Mouse (Mus musculus) neural tube, embryonic 13.5 days (tissue): ENCODE measurements around the gene Sdk1. TPM values are rescaled to one million over a fixed set of nuclear protein-coding genes. Genes with fewer than 3 reads are reported as not detected.

ENCODE experiments used
- ATAC-seq: fragments of 200-750 bp; cut with Nextera tagmentation; 2 replicates; pipeline ENCODE4 v1.8.0; 2017; ENCODE audit warnings: low read depth, mild to moderate bottlenecking, moderate TSS enrichment, moderate library complexity
- H3K27ac ChIP-seq: fragments of 300-500 bp; sonication (generic); replicated peaks from 2 replicates; pipeline ENCODE4 v1.5.1; 2015; ENCODE audit warnings: moderate library complexity, mild to moderate bottlenecking, inconsistent platforms
- H3K27me3 ChIP-seq: fragments of 300-500 bp; sonication (generic); 2 replicates; pipeline ENCODE4 v1.6.1; 2015; ENCODE audit warnings: mild to moderate bottlenecking, inconsistent platforms
- H3K36me3 ChIP-seq: fragments of 300-500 bp; sonication (generic); 2 replicates; pipeline ENCODE4 v1.6.1; 2015; ENCODE audit warnings: mild to moderate bottlenecking, inconsistent platforms
- H3K4me1 ChIP-seq: fragments of 300-500 bp; sonication (generic); replicated peaks from 2 replicates; pipeline ENCODE4 v1.6.1; 2015; ENCODE audit warnings: inconsistent platforms
- H3K4me2 ChIP-seq: fragments of 300-500 bp; sonication (generic); 2 replicates; pipeline ENCODE4 v1.6.1; 2015; ENCODE audit warnings: inconsistent platforms, mild to moderate bottlenecking, moderate library complexity
- H3K4me3 ChIP-seq: fragments of 300-500 bp; sonication (generic); 2 replicates; pipeline ENCODE4 v1.5.1; 2015; ENCODE audit warnings: mild to moderate bottlenecking, inconsistent platforms
- H3K9ac ChIP-seq: fragments of 300-500 bp; sonication (generic); 2 replicates; pipeline ENCODE4 v1.6.1; 2015; ENCODE audit warnings: moderate library complexity, mild to moderate bottlenecking, inconsistent platforms
- H3K9me3 ChIP-seq: fragments of 300-500 bp; sonication (generic); 2 replicates; pipeline ENCODE4 v1.6.1; 2016; ENCODE audit warnings: inconsistent platforms
- WGBS: fragments of 180-500 bp; shearing (Covaris S2); methylation state at CpG from one replicate; pipeline ENCODE4 v1.1.7; 2015; 5-methylcytosine and 5-hydroxymethylcytosine counted together
- polyA plus RNA-seq: library from polyadenylated mRNA; unstranded; fragments of >200 nt; fragmentation: Nextera tagmentation; extraction: Ambion mirVana; gene quantifications from 2 replicates; pipeline ENCODE4 v1.2.1, GENCODE M21; 2015

Sdk1 gene
- polyA plus RNA-seq, 1 experiment from 2014 or later = 4.3 TPM

DNA sequence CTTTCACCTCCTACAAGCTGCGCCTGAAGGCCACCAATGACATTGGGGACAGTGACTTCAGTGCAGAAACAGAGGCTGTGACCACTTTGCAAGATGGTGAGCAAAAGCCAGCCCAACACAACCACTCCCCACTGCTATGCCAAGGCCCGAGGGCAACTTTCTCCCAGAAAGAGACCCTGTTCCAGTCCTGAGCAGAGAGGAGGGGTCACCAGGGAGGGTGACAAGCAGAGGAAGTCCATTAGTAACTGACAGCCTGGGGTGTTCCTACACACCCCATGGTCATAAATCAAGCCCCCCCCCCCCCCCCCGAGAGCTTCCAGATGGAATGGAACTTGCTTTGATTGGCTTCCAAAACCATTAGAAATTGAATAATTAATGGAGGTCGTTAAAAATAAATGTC lies 886.5 kb downstream of the Sdk1 start:
- peaks cover 11% of the 10 kb centered on the region for H3K4me1 ChIP-seq
- peak; percentile 40; the same call in 1 of the 2 replicates for ATAC-seq
- H3K4me2 ChIP-seq = no peak overlapping the region
- WGBS = 38% methylated on average over 4 of the region's 4 CpGs
- H3K9ac ChIP-seq = no peak overlapping the region
- peaks cover 4% of the 10 kb centered on the region; the same call in 1 of the 2 replicates for H3K36me3 ChIP-seq
- no peaks in the 10 kb centered on the region for H3K27me3 ChIP-seq
- peaks cover 7% of the 10 kb centered on the region; the same call in 1 of the 2 replicates for H3K9me3 ChIP-seq
- H3K27ac ChIP-seq = peak overlapping the region; percentile 65; the same call in 1 of the 2 replicates
- H3K4me3 ChIP-seq = no peak overlapping the region

DNA sequence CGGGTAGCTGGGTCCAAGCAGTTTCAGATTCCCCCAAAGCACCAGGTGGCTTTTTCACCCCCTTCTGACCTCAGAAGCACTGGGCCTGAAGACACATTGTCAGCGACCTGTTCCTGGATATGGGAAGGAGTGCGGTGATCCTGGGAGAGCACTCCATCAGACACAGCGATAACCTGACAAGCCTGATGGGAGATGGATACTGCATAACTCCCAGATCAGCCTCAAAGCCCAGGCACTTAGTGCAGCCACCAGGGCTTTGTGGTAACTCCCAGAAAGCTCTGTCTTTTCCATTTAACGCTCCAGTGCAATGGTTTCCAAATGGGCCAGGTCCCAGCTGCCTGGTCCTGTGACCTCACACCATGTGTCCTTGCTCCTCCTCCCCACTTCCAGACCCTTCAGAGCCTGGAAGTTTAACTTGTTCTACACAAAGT lies 886.9 kb downstream of the Sdk1 start:
- ATAC-seq = peak; percentile 75
- peak overlapping the region; percentile 23; the same call in 1 of the 2 replicates for H3K27ac ChIP-seq
- no peak overlapping the region for H3K9ac ChIP-seq
- no peak overlapping the region for H3K4me3 ChIP-seq
- no peaks in the 10 kb centered on the region for H3K27me3 ChIP-seq
- no peak overlapping the region for H3K4me2 ChIP-seq
- H3K9me3 ChIP-seq = peaks cover 7% of the 10 kb centered on the region; the same call in 1 of the 2 replicates
- H3K36me3 ChIP-seq = peaks cover 4% of the 10 kb centered on the region; the same call in 1 of the 2 replicates
- WGBS = 20% methylated on average over 5 of the region's 5 CpGs
- H3K4me1 ChIP-seq = peaks cover 11% of the 10 kb centered on the region

DNA sequence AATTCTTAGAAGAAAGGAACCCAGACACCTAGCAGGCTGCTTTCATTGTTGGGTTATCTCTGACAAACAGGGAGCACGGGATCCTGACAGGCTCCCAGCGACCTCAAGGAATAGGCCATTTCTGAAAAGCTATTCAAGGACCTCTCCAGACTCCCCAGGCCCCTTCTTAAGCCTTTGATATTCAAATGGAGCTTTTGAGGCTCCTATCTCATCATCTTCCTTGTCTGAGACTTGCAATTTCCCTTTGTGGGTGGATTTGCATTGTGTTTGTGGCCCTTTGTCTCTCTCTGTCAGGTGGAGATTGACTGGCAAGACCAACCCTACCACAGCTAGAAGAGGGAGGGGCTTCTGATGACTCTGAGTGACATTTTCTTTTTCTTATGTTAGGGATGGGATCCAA lies 888.7 kb downstream of the Sdk1 start:
- Histone ChIP-seq H3K9me3 (no peaks in the 10 kb centered on the region), H3K36me3 (peaks cover 4% of the 10 kb centered on the region; the same call in 1 of the 2 replicates), H3K27ac (no peak overlapping the region), H3K4me1 (peaks cover 22% of the 10 kb centered on the region), H3K4me3 (no peak overlapping the region), H3K4me2 (no peak overlapping the region), H3K27me3 (no peaks in the 10 kb centered on the region), H3K9ac (no peak overlapping the region)
- 3% methylated on average over 2 of the region's 2 CpGs for WGBS
- no peak for ATAC-seq

DNA sequence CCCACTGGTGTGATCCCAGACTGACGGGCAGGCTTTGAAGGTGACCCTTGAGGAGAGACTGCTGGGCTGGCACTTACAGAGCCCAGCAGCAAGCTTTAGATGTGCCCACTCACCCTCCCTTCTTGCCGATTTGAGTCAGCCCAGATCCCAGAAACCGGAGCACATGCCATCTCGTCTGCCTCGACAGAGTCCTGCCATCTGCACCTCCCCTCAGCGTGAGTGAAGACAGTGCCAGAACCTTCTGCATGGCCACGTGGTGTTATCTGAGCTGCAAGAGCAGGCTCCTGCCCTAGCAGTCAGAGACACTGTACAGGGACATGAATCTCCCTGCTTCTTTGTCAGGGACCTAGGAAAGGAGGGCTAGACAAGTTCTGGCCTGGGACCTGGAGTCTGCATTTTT lies 898.7 kb downstream of the Sdk1 start:
- peaks cover 6% of the 10 kb centered on the region for H3K4me1 ChIP-seq
- no peak overlapping the region for H3K9ac ChIP-seq
- no peak overlapping the region for H3K4me2 ChIP-seq
- H3K27ac ChIP-seq = no peak overlapping the region
- no peaks in the 10 kb centered on the region; the same call in 1 of the 2 replicates for H3K27me3 ChIP-seq
- no peaks in the 10 kb centered on the region for H3K9me3 ChIP-seq
- no peak overlapping the region for H3K4me3 ChIP-seq
- no peaks in the 10 kb centered on the region for H3K36me3 ChIP-seq
- ATAC-seq = no peak
- 81% methylated on average over 7 of the region's 7 CpGs for WGBS

DNA sequence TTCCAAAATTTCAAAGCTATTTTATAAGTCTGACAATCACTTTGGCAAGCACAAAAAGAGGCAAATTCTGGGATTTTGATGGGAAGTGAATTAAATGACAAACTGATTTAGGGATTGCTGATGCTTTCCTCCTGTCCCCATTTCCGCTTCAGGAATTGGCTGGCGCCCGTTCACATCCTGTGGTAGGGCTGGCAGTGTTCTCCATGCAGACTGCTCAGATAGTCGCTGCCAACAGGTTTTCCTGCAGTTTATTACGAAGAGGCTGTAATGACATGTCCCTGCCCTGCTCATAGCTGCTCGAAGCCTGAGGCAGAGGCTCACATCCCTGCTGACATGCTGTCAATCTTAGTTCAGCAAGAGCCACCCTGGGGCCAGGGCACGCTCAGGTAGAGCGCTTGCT lies 908.3 kb downstream of the Sdk1 start:
- Histone ChIP-seq H3K4me2 (no peak overlapping the region), H3K9me3 (peaks cover 4% of the 10 kb centered on the region; the same call in 1 of the 2 replicates), H3K4me3 (no peak overlapping the region), H3K9ac (no peak overlapping the region), H3K27me3 (peaks cover 4% of the 10 kb centered on the region; the same call in 1 of the 2 replicates), H3K27ac (no peak overlapping the region), H3K36me3 (peaks cover 14% of the 10 kb centered on the region), H3K4me1 (no peaks in the 10 kb centered on the region)
- 85% methylated on average over 8 of the region's 8 CpGs for WGBS
- ATAC-seq = no peak

DNA sequence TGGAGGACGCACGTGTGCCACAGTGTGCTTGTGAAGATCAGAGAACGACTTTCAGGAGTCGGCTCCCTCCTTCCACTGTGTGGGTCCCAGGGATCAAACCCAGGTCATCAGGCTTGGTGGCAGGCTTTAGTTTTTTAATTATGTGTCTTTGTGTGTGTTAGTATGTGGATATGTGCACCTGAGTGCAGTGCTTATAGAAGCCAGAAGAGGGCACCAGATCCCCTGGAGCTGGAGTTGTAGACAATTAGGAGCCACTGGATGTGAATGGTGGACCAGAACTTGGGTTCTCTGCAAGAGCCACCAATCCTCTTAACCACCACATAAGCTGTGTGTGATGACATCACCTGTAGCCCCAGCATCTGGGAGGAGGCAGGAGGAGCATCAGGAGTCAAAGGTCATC lies 909.5 kb downstream of the Sdk1 start:
- H3K36me3 ChIP-seq = peaks cover 14% of the 10 kb centered on the region
- over 99% methylated on average over 4 of the region's 4 CpGs for WGBS
- no peaks in the 10 kb centered on the region for H3K4me1 ChIP-seq
- no peak overlapping the region for H3K4me3 ChIP-seq
- no peak overlapping the region for H3K9ac ChIP-seq
- H3K27me3 ChIP-seq = peaks cover 7% of the 10 kb centered on the region; the same call in 1 of the 2 replicates
- peaks cover 4% of the 10 kb centered on the region; the same call in 1 of the 2 replicates for H3K9me3 ChIP-seq
- no peak overlapping the region for H3K4me2 ChIP-seq
- no peak for ATAC-seq
- no peak overlapping the region for H3K27ac ChIP-seq

DNA sequence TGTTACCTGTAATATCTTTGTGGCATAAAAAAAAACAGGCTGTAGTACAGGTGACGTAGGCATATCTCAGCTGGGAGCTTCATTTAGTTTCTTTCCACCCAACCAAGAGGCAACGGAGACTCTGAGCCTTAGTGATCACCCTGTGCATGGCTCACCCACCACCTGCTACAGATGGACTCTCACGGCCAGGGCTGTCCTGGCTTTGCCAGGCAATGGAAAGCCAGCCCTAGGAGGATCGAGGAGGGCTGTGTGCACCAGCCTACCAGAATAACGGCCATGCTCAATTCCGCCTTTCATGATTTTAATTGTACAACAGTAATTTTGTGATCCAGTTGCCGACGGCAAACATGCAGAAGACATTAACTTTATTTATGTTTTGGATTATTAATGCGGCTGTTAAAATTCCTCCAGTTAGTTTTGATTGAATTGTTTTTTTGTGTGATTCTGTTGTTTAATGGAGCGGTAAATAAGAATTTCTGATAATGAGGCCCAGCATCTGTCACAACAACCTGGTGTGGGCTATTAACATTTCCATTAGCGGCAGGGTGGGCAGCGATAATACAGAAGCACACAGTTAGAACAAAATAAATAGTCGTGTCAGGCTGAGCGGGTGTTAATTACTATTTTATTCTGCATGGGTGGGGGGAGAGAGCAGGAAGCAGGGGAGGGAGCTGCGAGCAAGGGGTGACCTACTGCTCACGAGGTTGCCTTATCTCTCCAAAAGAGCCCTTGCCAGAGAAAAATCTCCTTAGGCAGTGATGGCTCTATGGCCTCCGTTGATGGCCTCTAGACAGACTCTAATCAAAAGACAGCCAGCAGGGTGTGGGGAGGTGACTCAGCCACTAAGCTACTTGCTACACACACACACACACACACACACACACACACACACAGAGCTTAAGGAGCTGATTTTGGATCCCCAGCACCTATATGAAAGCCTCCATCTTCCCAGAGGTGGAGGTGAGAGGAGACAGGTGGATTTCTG lies 915.9 kb downstream of the Sdk1 start:
- peak; percentile 87 for ATAC-seq

DNA sequence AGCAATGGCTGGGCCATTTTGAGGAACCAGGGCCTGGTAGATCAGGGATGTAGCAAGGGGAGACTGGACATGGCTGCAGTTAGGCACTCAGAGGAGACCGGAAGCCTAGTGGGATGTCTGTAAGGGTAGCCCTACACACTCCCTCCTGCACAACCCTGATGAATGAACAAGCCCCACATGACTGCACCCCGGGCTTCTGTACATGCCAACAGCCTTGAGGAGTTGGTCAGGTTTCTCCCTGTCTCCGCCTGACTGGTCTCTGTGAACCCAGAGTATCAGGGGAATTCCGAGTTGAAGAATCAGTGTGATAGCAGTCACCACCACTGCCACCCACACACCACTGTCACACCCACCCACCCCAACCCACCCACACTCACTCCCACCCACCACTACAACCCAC lies 922.2 kb downstream of the Sdk1 start:
- H3K9ac ChIP-seq = no peak overlapping the region
- H3K9me3 ChIP-seq = no peaks in the 10 kb centered on the region
- no peaks in the 10 kb centered on the region for H3K36me3 ChIP-seq
- H3K4me1 ChIP-seq = no peaks in the 10 kb centered on the region
- 79% methylated on average over 4 of the region's 4 CpGs for WGBS
- H3K4me2 ChIP-seq = no peak overlapping the region
- peaks cover 9% of the 10 kb centered on the region; the same call in 1 of the 2 replicates for H3K27me3 ChIP-seq
- ATAC-seq = no peak
- no peak overlapping the region for H3K27ac ChIP-seq
- H3K4me3 ChIP-seq = no peak overlapping the region

More for the DNA sequence above, 915.9 kb downstream of the Sdk1 start:
- Histone ChIP-seq H3K4me2 (no peak overlapping the region), H3K4me1 (peaks cover 10% of the 10 kb centered on the region; the same call in 1 of the 2 replicates), H3K4me3 (no peak overlapping the region), H3K27ac (peak overlapping the region; percentile 61; the same call in 1 of the 2 replicates), H3K9ac (no peak overlapping the region), H3K36me3 (no peaks in the 10 kb centered on the region), H3K9me3 (no peaks in the 10 kb centered on the region), H3K27me3 (peaks cover 18% of the 10 kb centered on the region)
- WGBS = 40% methylated on average over 17 of the region's 17 CpGs

DNA sequence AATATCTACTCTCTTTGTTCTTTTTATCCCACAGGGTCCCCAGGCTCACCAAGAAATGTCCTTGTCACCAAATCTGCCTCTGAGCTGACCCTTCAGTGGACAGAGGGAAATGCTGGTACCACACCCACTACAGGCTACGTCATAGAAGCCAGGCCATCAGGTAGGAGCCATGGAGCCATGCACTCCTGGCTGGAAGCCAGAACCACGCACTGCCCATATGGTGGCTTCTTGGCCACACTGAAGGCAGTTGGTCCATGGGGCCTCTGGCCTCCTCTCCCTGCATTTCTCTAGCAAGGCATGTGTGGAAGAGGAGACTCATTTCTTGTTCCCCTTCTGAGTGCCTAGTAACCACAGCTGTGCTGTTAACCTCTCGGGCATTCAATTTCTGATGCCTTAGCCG lies 932.3 kb downstream of the Sdk1 start:
- Histone ChIP-seq H3K9me3 (no peaks in the 10 kb centered on the region), H3K36me3 (no peaks in the 10 kb centered on the region), H3K4me2 (no peak overlapping the region), H3K27ac (peak overlapping the region; percentile 38; the same call in 1 of the 2 replicates), H3K27me3 (peaks cover 27% of the 10 kb centered on the region), H3K4me1 (peaks cover 25% of the 10 kb centered on the region), H3K4me3 (no peak overlapping the region), H3K9ac (no peak overlapping the region)
- ATAC-seq = no peak
- WGBS = 69% methylated on average over 4 of the region's 4 CpGs

DNA sequence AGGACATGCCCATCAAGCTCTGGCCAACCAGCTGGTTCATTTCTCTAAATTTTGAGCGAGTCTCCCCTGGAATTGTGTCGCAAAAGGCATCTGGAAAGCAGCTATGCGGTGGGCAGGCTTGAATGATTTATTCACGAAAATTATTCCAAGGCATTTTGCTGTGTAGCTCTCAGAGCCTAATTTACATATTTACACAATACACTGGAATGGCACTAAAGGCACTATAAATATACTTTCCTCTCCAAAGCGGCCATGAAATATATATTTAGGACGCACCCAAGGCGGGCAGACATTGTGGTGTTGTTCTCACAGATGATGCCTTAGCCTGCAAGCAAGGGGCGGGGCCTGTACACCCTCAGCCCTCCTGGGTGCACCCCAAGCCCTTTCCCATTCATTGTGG lies 936.9 kb downstream of the Sdk1 start:
- Histone ChIP-seq H3K27ac (peak overlapping the region; percentile 88), H3K9ac (no peak overlapping the region), H3K4me1 (peaks cover 50% of the 10 kb centered on the region), H3K36me3 (no peaks in the 10 kb centered on the region), H3K27me3 (peaks cover 52% of the 10 kb centered on the region), H3K4me3 (no peak overlapping the region), H3K4me2 (no peak overlapping the region), H3K9me3 (no peaks in the 10 kb centered on the region)
- ATAC-seq = peak; percentile 64
- 28% methylated on average over 8 of the region's 8 CpGs for WGBS

DNA sequence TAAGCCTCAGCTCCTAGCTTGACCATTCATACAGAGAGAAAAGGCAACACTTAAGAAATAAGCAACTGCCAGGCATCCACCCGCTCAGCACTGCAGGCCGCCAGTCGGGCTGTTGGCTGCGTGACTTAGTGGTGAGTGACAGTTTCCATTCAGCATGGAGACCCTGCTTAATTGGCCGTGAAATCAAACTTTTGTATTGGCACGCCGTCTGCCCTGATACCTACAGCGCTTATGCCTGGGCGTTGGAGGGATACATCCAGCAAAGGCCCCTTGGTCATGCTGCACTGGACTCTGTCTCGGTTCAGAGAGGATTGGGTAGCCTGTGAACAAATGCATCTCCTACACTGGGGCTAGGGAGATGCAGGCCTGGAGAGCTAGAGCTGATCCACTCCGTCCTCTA lies 938.0 kb downstream of the Sdk1 start:
- no peak for ATAC-seq
- H3K27ac ChIP-seq = peak overlapping the region; percentile 88; the same call in 1 of the 2 replicates
- H3K4me2 ChIP-seq = no peak overlapping the region

DNA sequence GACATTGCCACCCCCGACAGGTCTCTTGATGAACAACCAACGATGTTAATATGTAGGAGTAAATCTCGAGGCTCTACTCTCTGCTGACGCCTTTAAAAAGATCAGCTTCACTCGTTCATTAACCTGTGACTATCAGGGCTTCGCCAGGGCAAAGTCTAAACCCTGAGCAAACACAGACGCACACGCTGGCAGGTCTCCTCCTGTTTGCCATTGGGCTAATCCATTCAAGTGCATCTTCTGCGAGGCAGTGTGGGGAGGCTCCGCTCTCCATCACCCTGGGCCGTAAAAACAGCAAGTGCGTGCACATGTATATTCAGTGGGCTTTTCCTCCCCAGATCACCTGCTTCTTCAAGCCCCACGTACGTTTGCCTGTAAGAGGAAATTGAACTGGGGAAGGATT lies 940.6 kb downstream of the Sdk1 start:
- H3K4me2 ChIP-seq = no peak overlapping the region
- peaks cover 2% of the 10 kb centered on the region; the same call in 1 of the 2 replicates for H3K36me3 ChIP-seq
- no peak overlapping the region for H3K27ac ChIP-seq
- H3K9me3 ChIP-seq = no peaks in the 10 kb centered on the region
- H3K27me3 ChIP-seq = peaks cover 49% of the 10 kb centered on the region
- ATAC-seq = no peak
- peaks cover 55% of the 10 kb centered on the region for H3K4me1 ChIP-seq
- no peak overlapping the region for H3K9ac ChIP-seq
- WGBS = 61% methylated on average over 14 of the region's 14 CpGs
- no peak overlapping the region for H3K4me3 ChIP-seq

More for the DNA sequence above, 938.0 kb downstream of the Sdk1 start:
- Histone ChIP-seq H3K9me3 (no peaks in the 10 kb centered on the region), H3K36me3 (no peaks in the 10 kb centered on the region), H3K9ac (no peak overlapping the region), H3K4me3 (no peak overlapping the region), H3K4me1 (peaks cover 41% of the 10 kb centered on the region), H3K27me3 (peaks cover 57% of the 10 kb centered on the region)
- WGBS = 19% methylated on average over 11 of the region's 11 CpGs
